Mouse (Mus musculus): ENCODE results near the gene Adcy7. TPM values are rescaled to one million over a fixed set of nuclear protein-coding genes. Genes with fewer than 3 reads are reported as not detected.

Gene Adcy7
- 12.6 and 38.5 TPM in 2 replicates for polyA plus RNA-seq (2012; rRNA removed; ENCODE audit: low replicate concordance)

DNA sequence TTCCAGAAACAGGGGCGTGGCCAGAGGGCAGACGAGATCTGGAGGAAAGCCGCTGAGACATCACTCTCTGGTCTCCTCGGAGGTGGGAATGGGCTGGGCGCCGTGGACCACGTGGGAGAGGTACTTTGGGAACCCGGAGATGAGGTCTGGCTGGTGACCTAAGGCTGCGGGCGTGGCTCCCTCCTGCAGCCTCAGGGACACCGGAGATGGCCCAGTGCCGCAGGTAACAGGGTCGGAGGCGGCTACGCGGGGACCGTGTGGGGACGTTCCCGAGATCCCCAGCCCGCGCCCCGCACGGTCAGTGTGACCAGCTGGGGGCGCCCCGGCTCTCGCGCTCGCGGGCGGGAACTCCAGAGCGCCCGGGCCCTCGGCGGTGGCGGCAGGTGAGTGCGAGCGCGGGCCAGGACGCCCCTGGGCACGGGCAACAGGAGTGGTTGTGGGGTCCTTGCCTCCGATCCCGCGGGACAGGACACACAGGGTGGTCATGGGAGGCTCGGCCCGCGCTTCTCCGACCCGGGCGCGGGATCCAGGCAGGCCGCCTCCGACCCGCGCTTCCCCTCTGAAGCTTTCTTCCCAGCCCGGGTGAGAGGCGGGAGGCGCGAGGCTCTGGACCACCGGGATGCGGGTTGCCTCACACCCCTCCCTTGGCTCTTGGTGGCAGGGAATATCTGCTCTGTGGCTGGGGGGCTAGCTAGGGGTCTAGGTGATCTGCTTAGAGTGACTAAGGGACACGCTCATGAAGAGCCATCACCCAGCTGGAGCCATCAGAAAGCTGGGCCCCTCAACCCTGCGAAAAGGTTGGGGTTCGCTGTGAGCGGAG lies at the start of gene Adcy7:
Adcy7 (plus strand) TSS at position 173 of the 820 bp plus-strand sequence.

DNA sequence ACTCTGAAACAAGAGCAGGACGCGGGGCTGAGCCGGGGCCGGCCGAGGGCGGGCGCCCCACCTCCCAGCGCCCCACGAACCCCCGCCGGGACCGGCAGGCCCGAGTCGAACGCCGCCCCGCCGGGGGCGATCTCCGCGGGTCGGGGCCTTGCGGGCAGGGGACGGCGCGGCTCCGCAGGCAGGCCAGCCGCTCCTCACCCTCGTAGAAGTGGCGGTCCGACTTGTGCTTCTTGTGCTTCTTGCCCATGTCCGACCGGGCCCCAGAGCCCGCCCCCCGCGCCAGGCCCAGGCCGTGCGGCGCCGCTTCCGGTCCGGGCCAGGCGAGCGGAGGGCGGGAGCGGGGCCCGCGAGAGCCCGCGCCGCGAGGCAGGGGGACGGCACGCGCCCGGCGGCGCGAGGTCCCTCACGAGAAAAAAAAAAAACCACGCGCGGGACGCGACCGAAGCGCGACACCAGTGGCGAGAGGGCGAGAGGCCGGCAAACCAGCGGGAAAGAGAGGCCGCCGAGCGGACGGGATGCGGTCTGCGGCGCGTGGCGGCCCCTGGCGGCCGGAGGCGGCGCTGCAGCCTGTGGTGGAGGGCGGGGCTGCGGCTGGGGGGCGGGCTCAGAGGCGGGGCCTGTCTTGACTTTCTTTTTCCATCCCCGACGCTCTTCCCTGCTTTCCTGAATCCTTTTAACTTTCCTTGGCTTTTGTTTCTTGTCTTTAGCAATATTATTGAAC lies 89.7 kb downstream of the Adcy7 start, which contains the start of gene Brd7:
Brd7 (minus strand) TSS at position 487 of the 721 bp plus-strand sequence.

Other genes with a start within 250 kb of the Adcy7 start
- gene Cnep1r1, start 153.6 kb upstream of the Adcy7 start, polyA plus RNA-seq (2012; rRNA removed; ENCODE audit: low replicate concordance): 21.3 and 26.9 TPM in 2 replicates
- gene Heatr3, start 134.5 kb upstream of the Adcy7 start, polyA plus RNA-seq (2012; rRNA removed; ENCODE audit: low replicate concordance): 20.6 and 28.1 TPM in 2 replicates
- gene Tent4b, start 73.2 kb upstream of the Adcy7 start, polyA plus RNA-seq (2012; rRNA removed; ENCODE audit: low replicate concordance): 12.9 and 19.2 TPM in 2 replicates
- gene Brd7, start 89.8 kb downstream of the Adcy7 start, polyA plus RNA-seq (2012; rRNA removed; ENCODE audit: low replicate concordance): 28.4 and 32.5 TPM in 2 replicates
- 48.6 and 62.8 TPM in 2 replicates for gene Nkd1, start 249.0 kb downstream of the Adcy7 start, polyA plus RNA-seq (2012; rRNA removed; ENCODE audit: low replicate concordance)